24 mouse cellular contexts compared by ENCODE assay signal in genomic region chr19:31813087-31813486, GRCm38 (mm10). TPM values are rescaled to one million over a fixed set of nuclear protein-coding genes. Genes with fewer than 3 reads are reported as not detected.
DNase-seq lines count a peak whose midpoint lies in the region; ATAC-seq lines count a peak whose summit lies in the region.
"Had no signal": no experiment of that assay in that cellular context is flagged by ENCODE, and none has a peak within 500 bp of the region (broad histone marks: within the 10 kb centered on the region; RNA-seq: fewer than 3 reads in every experiment).

No protein-coding gene starts in this region.

- ATAC-seq in megakaryocyte progenitor cell, adult 5-6 weeks (replicated peaks; ENCODE audit: poor library complexity) = peak; percentile 52; the same call in 1 of the 2 replicates
- ATAC-seq: forebrain, embryonic 15.5 days; hindbrain, postnatal 0 days; inflammation-experienced regulatory T-cells, adult 6 months; intestine, embryonic 16.5 days; Patski had no signal

- DNase-seq in cerebellum, postnatal 10 days = peak; percentile 4
- no peak for DNase-seq in cerebellum, adult 9-11 months
- peak; percentile 20 for DNase-seq in MN1 (ENCODE audit: low spot score)
- no peak for DNase-seq in embryo, embryonic 10 days (ENCODE audit: low spot score)
- DNase-seq in kidney, postnatal 4 days = no peak
- DNase-seq: adrenal gland, postnatal 10 days; adrenal gland, postnatal 36 days; B cell, adult 2 months; cerebellum, adult 18-20 months; cerebellum, adult 9-10 months; cerebellum, postnatal 36 days; gastrocnemius, postnatal 10 days; gastrocnemius, postnatal 36 days; heart, adult 2 months; heart, postnatal 14 days; heart, postnatal 4 days had no signal

RNA-seq across cellular contexts. Expression of gene Prkg1, which starts 48.3 kb away (rescaled TPM):
- 0.54 and 1.1 TPM in 2 replicates for total RNA-seq in megakaryocyte progenitor cell, adult 5-6 weeks (2015)
- 0.75 and 1.4 TPM in 2 replicates for total RNA-seq in megakaryocyte progenitor cell, adult 5-6 weeks (2017)
- total RNA-seq: CH12.LX had no signal

RNA-seq across cellular contexts. Expression of gene A1cf, which starts 55.5 kb away (rescaled TPM):
- not detected in 2 replicates for total RNA-seq in megakaryocyte progenitor cell, adult 5-6 weeks (2015)
- not detected in 2 replicates for total RNA-seq in megakaryocyte progenitor cell, adult 5-6 weeks (2017)
- total RNA-seq: CH12.LX; gastrocnemius, postnatal 10 days; gastrocnemius, postnatal 36 days; granulocyte monocyte progenitor cell, adult 5-6 weeks; heart, adult 2 months; heart, postnatal 14 days; heart, postnatal 4 days; hindbrain, postnatal 0 days had no signal

Comparison
In these comparisons a context has a peak if more than half of its experiments do, and no peak if none do; other contexts are left out.
1. DNase-seq: peak in cerebellum, postnatal 10 days (2 of 2) and MN1 (single experiment); none in cerebellum, adult 9-11 months (single experiment), embryo, embryonic 10 days (single experiment) and kidney, postnatal 4 days (0 of 2).